Mouse (Mus musculus) layer of hippocampus, adult 11-12 months (tissue): ENCODE measurements around the gene Spag9.
A peak's percentile ranks its signal among the peaks of the same experiment; 100 is the strongest.
"Not testable (repeated sequence)": the region's sequence is repeated elsewhere in the genome, so short reads cannot be mapped to it uniquely, and the experiment has no call there.

Source experiments
- DNase-seq: peaks from one replicate; pipeline ENCODE4 v3.0.0; 2022; ENCODE audit warnings: low spot score

The Spag9 gene

DNA sequence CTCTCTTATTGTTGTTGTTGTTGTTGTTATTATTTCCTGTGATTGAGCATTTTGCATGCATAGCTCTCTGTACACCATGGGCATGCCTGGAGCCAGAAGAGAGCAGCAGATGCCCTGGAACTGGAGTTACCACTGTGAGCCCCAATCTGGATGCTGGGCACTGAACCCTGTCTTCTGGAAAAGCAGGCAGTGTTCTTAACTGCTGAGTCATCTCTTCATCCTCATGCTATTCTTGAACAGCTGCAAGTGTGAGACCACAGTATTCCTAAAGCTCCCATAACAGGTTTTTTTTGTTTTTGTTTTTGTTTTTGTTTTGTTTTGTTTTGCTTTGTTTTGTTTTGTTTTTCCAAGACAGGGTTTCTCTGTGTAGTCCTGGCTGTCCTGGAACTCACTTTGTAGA is 9.6 kb upstream of the Spag9 start:
- DNase-seq, result no peak

DNA sequence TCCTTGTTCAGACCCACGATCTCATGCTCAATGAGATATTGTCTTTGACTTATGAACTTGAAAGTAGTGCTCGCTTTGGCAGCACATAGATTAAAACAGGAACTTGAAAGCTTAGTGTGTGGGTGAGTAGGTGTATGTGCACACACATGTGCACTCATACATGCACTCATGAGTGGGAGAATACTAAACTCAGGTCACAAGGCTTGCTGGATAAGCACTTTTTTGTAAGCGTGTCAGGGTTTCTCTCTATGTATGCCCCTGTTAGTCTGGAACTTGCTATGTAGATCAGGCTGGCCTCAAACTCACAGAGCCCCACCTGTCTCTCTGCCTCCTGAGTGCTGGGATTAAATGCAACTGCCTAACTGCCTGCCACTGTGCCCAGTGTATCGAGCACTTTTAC is 8.9 kb upstream of the Spag9 start:
- no peak for DNase-seq

DNA sequence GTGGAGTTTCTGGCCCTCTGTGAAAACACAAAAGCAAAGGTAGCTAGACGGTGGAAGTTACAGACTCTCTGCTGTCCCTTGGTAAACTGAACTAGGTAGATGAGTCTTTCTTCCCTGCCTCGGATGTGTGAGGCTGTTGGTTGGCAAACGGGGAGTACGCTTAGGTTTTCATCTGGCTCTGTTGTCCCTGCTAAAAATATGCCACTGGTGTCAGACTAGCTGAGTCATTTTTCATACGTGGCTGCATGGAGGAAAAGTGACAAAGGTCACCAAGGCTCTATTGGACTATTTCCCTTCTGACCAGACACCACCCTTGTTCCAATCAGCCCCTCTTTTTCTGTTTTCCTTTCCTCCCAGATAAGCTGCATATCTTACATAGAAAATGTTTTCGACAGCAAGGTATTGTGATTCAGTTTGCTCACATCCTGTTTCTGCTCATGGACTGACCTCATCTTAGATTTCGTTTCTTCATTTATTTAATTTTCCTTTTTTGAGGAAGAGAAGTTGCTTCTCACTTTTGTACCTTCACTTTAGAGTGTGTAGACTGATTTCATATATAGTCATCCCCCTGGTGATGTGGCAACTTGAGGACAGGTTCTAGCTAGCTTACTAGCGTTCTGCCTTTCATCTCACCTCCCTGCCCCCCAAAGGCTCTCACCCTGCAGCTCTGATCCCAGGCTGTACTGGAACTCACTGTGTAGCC is 8.1 kb upstream of the Spag9 start:
- no peak for DNase-seq

DNA sequence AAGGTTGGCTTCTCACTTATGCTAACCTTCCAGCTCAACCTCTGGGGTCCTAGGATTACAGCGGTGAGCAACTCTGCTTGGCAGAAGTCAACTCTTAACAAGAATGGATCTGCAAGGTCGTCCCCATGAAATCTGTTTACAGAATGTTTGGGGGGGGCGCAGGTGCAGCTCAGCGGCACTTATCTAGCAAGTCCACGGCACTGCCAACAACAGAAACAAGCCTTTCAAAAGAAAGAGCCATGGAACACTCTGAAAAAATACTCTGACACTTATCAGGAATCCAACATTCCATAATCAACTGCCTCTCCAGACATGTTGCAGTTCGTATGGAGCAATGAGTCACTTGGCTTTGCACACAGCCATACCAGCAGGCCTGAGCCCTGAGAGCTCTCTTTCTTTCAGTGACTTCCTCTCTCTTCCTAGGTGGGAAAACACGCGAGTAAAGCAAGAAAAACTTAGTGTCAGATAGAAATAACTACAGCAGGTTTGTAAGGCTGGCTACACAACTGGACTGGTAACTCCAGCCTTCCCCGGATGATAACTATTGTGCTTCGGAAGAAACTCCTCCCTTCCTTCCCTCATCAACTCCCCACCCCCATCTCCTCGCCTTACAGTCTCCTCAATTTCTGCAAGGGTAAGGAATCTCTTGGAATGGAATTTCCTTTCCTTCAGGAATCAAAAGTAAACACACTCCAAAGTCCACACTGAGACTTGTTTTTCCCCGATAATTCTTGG is 7.4 kb upstream of the Spag9 start:
- no peak for DNase-seq

DNA sequence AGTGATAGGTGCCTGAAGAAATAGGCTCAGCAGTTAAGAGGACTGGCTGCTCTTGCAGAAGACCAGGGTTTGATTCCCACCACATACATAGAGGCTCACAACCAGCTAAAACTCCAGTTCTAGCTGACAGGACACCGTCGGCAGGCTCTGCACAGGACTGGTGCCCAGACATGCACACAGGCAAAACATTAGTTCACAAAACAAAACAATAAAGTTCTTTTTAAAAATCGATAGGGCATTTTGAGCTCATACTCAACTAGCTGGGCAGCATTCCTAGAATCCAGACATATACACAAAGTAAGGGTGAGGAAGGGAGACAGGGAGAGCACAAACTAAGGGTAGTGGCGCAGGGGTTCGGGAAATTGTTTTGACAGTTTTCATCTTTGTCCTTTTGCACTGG is 1.4 kb upstream of the Spag9 start:
- no peak for DNase-seq

DNA sequence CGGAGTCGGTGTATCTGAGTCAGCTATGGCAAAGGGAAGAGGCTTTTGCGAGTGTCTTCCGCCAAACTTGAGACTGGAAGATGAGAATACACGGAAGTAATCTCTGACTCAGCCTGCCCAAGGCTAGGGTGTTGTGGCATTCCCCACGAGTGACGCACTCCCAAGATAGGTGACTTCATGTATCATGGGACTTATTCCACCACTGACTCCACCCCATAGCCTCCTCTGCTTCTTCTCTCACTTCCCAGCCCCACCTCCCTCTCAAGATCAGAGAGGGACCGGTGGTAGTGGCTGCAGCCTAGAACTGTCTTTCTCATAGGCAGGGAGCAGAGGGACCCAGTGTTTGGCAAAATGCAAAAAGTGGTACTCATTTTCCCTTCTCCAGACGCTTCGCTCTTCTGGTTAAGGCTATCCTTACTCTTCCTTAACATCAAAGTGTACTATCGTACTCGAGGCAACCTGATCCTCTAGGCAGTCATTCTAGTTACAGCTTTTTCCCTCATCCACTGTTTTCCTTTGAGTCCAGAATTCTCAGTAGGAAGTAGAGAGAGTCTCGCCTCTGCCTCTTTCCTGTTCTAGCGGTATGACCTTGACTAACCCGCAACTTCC is 676 bp upstream of the Spag9 start:
- DNase-seq, result peak; percentile 81

DNA sequence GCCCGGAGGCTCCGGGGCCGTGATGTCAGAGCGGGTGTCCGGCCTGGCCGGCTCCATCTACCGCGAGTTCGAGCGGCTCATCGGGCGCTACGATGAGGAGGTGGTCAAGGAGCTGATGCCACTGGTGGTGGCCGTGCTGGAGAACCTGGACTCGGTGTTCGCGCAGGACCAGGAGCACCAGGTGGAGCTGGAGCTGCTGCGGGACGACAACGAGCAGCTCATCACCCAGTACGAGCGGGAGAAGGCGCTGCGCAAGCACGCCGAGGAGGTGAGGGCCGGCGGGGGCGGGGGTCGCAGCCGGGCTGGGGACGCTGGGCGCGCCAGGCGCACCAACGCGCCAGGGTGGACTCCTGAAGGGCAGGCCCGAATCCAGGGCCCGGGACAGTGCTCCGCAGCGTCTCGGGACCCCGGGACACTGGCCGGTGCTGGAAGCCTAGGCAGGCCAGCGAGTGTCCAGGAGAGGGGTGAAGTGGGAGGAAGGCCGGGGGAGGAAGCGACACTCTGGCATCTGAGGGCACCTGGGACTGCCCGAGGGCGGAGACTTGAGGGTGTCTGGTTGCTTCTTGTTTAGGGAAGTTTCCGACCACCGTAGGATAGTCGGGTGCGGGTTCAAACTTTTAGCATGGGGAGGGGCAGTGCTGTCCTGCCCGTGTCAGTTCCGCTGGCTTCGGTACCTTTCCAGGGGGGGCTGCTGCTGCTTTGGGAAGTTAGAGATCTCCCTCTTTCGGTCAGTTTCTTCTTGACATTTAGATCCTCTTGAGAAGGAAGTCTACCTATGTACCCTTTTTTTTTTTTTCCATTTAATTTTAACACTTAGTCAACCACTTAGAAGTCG is 632 bp downstream of the Spag9 start:
- DNase-seq, result peak; percentile 30

DNA sequence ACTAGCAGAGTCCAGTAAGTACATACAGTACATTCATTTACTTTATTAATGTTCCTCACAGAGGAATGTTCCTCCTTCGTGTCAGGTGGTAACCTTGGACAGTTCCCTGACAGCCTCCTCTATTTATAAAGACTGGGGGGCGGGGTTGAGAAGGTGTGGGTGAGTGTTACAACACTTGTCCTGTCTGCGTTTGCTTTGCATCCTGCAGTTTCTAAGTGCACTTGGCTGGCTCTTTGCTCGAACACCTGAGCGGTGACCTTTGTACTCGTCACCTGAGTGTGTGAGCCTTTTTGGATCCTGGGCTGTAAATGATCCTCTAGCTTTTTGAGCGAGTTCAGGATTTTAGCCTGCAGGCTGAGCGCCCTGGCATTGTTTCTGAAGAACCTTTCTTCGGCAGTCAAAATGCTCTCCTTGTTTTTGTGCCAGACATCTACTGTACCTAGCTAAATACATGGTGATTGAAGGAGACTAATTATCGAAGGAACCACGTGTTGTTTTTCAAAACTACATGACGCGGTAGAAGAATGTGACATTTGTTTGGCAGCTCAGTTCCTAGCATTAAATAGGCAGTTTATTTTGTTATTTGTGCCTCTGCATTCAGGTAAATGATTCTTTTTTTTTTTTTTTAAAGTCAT is 1.4 kb downstream of the Spag9 start:
- DNase-seq, result peak; percentile 7

DNA sequence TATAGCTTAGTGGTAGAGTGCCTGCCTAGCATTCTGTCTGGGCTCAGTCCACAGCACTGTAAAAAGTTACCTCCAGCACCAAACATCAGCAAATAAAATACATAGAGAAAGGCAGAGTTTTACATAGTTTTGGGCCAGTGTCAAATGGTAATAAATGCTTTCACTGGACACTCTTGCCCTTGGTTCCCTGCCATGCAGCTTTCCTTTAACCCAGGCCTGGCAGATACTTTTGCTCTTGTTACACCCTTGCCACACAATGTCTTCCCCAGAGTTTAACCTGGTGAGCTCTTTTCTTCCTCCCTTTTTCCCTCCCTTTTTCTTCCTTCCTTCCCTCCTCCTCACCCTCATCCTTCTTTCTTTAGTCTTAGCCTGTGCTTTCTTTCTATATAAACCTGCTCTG is 3.4 kb downstream of the Spag9 start:
- DNase-seq, result no peak

DNA sequence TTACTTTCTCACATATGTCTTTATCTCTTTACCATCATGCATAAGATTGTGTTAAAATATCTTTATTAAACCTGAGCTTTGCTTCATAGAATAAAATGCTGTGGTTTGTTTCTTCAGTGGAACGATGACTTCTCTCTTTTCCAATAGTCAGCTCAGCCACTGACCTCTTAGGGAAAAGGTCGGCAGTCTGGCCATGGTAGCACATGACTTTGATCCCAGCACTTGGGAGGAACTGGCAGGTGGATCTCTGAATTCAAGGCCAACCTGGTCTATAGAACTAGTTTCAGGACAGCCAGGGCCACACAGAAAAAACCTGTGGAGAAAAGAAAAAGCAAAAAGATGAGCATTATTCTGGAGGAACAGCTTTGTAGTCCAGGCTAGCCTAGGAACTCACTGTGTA is 7.5 kb downstream of the Spag9 start:
- DNase-seq, result no peak

DNA sequence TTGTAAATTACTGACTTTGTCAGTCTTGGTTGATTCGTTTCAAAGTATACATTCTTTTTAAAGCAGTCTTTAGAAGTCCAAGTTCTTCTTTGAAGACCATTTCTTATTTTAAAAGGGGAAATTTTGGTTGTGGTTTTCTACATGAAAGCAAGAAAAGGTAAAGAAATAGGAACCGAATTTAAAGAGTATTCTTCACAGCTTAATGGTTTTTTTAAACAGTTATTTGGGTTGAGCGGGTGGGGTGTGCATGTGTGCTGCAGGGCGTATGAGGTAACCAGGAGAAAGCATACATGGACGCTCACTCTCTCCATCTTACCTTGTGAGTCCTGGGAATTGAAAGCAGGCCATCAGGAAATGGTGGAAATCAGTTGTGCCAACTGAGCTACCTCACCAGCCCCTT is 23.2 kb downstream of the Spag9 start:
- no peak for DNase-seq

DNA sequence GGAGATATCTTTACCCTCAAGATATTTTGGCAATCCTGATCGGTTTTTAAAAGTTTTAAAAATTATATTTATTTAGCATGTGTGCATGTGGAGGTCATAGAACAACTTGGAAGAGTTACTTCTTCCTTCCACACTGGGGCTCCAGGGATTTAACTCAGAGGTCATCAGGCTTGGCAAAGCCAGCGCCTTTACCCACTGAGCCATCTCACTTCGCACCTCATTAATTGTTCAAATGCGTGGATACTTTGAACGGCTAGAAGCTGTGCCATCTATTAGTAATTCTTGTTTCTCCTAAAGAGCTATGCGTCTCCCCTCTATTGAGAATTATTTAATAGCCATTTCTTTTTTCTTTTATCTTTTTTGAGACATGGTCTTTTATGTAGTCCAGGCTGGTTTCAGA is 24.5 kb downstream of the Spag9 start:
- DNase-seq, result no peak

DNA sequence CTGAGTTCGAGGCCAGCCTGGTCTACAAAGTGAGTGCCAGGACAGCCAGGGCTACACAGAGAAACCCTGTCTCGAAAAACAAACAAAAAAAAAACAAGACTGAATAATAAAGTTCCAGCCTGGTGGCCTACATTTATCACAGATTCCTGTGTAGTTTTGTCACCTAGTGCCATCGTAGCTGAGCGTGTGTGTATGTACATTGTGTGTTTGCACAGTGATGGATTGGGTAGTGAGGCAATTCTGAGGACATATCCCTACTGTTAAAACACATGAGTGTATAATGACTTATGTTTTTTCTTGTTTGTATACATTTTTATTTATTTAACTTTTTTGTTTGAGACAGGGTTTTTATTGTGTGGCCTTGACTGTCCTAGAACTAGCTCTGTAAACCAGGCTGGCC is 30.4 kb downstream of the Spag9 start:
- no peak for DNase-seq

DNA sequence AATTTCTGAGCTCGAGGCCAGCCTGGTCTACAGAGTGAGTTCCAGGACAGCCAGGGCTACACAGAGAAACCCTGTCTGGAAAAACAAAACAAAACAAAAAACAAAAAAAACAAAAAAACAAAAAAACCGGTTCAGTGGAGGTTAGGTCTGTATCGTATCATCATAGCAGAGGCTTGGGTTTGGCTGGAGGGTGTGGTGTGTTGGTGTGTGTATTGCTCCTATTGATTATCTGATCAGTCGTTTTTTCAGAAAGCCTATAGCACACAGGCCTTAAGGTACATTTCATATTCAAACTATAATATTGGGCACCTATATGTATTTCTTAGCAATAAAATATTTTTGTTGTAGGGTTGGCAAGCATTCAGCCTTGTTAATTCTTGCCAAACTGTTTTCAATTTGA is 36.2 kb downstream of the Spag9 start:
- DNase-seq, result no peak

DNA sequence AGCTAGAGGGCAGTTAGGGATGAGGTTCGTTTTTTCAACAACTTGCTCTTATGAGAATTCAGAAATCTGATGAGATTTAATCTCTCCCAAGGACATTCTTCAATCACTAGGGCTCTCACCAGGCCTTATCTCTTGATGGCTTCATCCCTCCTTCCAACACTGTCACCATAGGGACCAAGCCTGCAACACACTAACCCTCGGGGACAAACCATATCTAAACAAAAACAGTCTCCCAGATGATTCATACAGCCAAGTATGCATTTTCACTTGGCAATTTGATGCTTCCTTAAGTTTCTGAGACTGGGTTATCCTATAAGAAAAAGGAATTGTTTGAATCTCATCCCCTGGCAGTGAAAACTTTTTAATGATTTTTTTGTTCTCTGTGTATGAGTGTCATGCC is 37.1 kb downstream of the Spag9 start:
- no peak for DNase-seq

DNA sequence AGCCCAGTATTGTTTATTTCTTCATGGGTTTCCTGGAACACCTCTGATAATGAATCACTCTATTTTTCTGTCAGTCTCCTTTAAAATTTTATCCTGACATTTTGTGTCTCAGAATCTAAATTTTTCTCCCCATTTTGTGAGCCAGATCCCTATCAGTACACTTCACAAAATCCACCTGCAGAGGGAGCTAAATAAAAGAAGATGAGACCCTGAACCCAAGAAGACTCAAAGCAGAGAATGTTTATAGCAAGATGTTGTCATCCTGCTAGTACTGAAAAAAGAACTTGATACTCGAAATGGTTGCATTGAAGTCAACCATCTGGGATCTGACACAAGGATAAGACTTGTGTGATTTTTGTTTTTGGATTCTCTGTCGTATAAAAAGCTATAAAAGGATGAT is 40.1 kb downstream of the Spag9 start:
- peak; percentile 20 for DNase-seq

DNA sequence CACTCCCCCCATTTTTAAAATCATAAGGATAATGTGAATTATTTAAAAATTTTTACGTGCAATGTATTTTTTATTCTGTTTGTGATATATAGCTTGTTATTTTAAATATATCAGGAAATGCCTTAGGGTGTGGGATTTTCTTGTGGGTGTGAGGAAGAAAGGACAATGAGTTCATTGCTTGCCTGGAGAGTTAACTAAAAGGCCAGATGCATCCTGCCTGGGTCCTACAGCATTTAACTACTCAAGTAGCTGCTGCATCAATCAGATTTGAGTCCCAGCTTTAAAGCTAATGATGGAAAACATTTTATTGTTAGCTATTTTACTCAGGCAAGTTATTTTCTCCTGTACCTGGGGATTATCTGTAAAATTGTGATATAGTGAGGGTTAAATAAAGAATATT is 45.6 kb downstream of the Spag9 start:
- DNase-seq, result no peak

DNA sequence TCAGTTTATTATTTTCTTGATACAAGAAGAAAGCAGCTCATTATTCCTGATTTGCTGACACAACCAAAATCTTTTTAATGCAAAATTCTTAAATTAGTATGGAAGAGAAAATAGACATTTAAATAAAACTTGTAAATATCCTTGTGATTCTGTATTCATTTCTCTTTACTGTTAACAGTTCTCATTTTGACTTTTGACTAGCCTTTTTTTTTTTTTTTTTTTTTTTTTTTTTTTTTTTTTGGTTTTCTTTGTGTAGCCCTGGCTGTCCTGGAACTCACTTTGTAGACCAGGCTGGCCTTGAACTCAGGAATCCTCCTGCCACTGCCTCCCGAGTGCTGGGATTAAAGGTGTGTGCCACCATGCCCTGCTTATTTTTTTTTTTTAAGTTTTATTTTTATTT is 46.4 kb downstream of the Spag9 start:
- not testable (repeated sequence) for DNase-seq

DNA sequence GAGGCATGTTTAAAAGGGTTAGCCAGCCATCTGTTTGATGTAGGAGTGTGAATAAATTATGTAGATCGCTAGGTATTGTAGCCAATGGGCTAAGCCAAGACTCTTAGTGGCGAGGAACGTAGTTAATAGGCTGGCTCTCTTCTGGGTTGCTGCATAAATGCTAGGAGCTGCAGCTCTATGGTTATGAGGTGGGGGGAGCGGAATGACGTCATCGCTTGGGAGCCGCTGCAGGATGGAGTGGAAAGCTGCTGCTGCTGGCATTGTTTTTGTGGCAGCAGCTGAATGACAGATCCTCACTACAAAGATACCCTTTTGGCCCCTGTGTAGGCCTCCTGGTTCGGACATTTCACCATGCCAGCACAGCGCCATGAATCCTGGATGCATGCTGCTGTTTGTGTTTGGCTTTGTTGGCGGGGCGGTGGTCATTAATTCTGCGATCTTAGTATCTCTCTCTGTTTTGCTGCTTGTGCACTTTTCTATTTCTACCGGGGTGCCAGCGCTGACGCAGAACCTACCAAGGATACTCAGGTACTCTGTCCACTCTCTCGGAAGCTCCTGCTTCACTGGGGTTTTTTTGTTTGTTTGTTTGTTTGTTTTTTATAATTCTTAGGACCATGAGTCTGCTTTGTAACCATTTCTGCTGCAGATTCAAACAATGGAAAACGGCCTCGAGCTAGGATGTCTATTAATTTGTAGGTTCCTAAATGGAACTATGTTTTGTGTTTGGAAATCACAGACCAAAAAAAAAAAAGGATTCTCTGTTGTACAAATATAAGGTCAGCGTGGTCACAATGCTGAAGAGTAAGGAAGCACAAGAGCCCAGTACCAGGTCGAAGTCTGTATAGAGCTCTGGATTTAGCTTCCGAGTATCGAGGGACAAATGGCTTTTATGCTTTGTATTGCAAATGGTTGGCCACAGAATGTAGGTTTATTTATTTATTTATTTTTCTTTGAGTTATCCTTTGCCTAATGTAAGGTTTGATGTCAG is 48.4 kb downstream of the Spag9 start:
- DNase-seq, result peak; percentile 93

DNA sequence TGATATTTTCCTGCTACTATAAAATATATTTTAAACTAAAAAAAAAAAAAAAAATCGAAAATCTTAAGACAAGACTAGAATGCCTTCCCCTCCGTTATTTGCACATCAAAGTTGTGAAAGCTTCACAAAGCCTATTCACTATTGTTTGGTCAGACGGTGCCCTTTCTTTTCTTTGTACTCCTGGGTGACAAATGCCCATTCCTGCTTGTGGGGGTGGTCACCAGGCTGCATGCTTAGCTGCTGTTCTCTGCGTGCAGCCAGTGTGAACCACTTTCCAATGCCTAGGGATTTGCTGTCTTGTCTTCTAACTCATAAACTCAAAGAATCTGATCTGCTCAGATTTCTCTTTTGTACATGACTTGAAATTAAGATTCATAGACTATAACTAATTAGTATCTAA is 49.1 kb downstream of the Spag9 start:
- DNase-seq, result no peak

DNA sequence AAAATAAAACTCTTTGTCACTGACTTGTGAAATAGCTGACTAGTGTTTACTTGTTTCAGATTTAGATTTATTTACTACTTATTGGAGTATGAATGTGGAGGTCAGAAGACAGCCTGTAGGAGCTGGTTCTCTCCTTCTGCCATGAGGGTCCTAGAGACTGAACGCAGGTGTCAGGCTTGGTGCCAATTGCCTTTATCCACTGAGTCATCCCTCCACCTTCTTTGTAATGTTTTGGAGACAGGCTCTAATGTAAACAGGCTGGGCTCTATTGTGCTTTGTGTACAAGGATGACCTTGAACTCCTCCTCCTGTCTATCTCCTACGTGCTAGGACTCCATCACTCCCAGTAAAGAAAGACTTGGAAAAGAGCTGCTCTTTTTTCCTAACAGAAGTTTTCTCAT is 51.4 kb downstream of the Spag9 start:
- DNase-seq, result no peak
